ENCODE assay signal across 8 mouse cellular contexts in the genomic region with DNA sequence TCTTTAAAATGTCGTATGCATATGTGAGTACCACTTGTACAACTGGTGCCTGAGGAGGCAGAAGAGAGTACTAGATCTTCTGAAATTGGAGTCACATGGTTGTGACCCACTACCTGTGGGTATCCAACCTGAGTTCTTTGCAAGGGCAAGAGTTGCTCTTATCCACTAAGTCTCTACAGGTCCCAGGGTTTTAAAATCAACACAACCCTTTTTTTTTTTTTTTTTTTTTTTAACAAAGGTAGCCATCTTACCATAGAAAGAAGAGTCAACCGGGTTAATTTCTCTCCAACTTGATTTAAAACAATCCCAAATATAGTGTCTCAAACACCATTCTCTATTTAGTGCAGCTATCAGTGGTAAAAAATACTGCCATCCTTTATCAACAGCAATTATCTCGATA. TPM values are rescaled to one million over a fixed set of nuclear protein-coding genes. Genes with fewer than 3 reads are reported as not detected.
DNase-seq lines count a peak whose midpoint lies in the region; ATAC-seq and TF ChIP-seq lines count a peak whose summit lies in the region.
"Had no signal": no experiment of that assay in that cellular context is flagged by ENCODE, and none has a peak within 500 bp of the region (broad histone marks: within the 10 kb centered on the region; RNA-seq: fewer than 3 reads in every experiment).

No protein-coding gene starts in this region.

- no peaks in the 10 kb centered on the region for H3K9me3 ChIP-seq in forebrain, embryonic 14.5 days (replicated peaks; ENCODE audit: control insufficient read depth, low read length)
- no peaks in the 10 kb centered on the region for H3K9me3 ChIP-seq in intestine, postnatal 0 days (ENCODE audit: control insufficient read depth)
- H3K9me3 ChIP-seq in neural tube, embryonic 13.5 days = no peaks in the 10 kb centered on the region

- peak overlapping the region; percentile 67 for H3K4me3 ChIP-seq in layer of hippocampus, adult 2 months
- H3K4me3 ChIP-seq in forebrain, embryonic 14.5 days (ENCODE audit: low read depth, low read length) = no peak overlapping the region
- H3K4me3 ChIP-seq in intestine, postnatal 0 days (ENCODE audit: low read depth, low read length) = peak overlapping the region; percentile 61; the same call in 1 of the 2 replicates
- H3K4me3 ChIP-seq in neural tube, embryonic 13.5 days = peak overlapping the region; percentile 68

- no peaks in the 10 kb centered on the region for H3K27me3 ChIP-seq in forebrain, embryonic 14.5 days (replicated peaks; ENCODE audit: control insufficient read depth, insufficient read depth, low read length)
- H3K27me3 ChIP-seq in intestine, postnatal 0 days (replicated peaks; ENCODE audit: control insufficient read depth, insufficient read depth, low read length) = no peaks in the 10 kb centered on the region
- no peaks in the 10 kb centered on the region for H3K27me3 ChIP-seq in neural tube, embryonic 13.5 days

- peak overlapping the region; percentile 78; the same call in 1 of the 2 replicates for H3K27ac ChIP-seq in layer of hippocampus, adult 2 months
- no peak overlapping the region for H3K27ac ChIP-seq in forebrain, embryonic 14.5 days (ENCODE audit: low read depth, low read length)
- no peak overlapping the region for H3K27ac ChIP-seq in intestine, postnatal 0 days (ENCODE audit: low read depth, low read length)
- peak overlapping the region; percentile 85; the same call in 1 of the 2 replicates for H3K27ac ChIP-seq in neural tube, embryonic 13.5 days (replicated peaks)

- TF ChIP-seq CTCF in layer of hippocampus, adult 2 months (conservative IDR thresholded peaks at IDR 0.05) = no peak
- TF ChIP-seq CTCF in intestine, postnatal 0 days (IDR thresholded peaks at IDR 0.05; ENCODE audit: low read depth) = no peak

- no peak overlapping the region for H3K9ac ChIP-seq in forebrain, embryonic 14.5 days (ENCODE audit: low read length)
- H3K9ac ChIP-seq in intestine, postnatal 0 days (ENCODE audit: low read depth, low read length) = no peak overlapping the region
- H3K9ac ChIP-seq in neural tube, embryonic 13.5 days = no peak overlapping the region

- WGBS in forebrain, embryonic 14.5 days = 68% methylated on average over 3 of the region's 3 CpGs
- WGBS in intestine, postnatal 0 days = 74% methylated on average over 3 of the region's 3 CpGs
- 76% methylated on average over 3 of the region's 3 CpGs for WGBS in neural tube, embryonic 13.5 days

- H3K4me1 ChIP-seq in forebrain, embryonic 14.5 days (ENCODE audit: control insufficient read depth, insufficient read depth, low read length) = peaks cover 6% of the 10 kb centered on the region
- H3K4me1 ChIP-seq in intestine, postnatal 0 days (replicated peaks; ENCODE audit: control insufficient read depth, insufficient read depth, low read length) = no peaks in the 10 kb centered on the region
- H3K4me1 ChIP-seq in neural tube, embryonic 13.5 days (replicated peaks) = peaks cover 9% of the 10 kb centered on the region

- H3K36me3 ChIP-seq in forebrain, embryonic 14.5 days (ENCODE audit: control insufficient read depth, insufficient read depth, low read length) = no peaks in the 10 kb centered on the region
- no peaks in the 10 kb centered on the region for H3K36me3 ChIP-seq in intestine, postnatal 0 days (ENCODE audit: control insufficient read depth, insufficient read depth)
- H3K36me3 ChIP-seq in neural tube, embryonic 13.5 days = no peaks in the 10 kb centered on the region

- peak; percentile 22; the same call in 1 of the 2 replicates for ATAC-seq in forebrain, embryonic 14.5 days
- ATAC-seq in intestine, postnatal 0 days = no peak
- ATAC-seq in neural tube, embryonic 13.5 days (ENCODE audit: low read depth) = no peak

- peak overlapping the region; percentile 82; the same call in 1 of the 2 replicates for H3K4me2 ChIP-seq in forebrain, embryonic 14.5 days (ENCODE audit: low read length)
- peak overlapping the region; percentile 81; the same call in 1 of the 2 replicates for H3K4me2 ChIP-seq in intestine, postnatal 0 days (replicated peaks; ENCODE audit: low read depth)
- H3K4me2 ChIP-seq in neural tube, embryonic 13.5 days = peak overlapping the region; percentile 78

- no peak for DNase-seq in layer of hippocampus, adult 2 months (ENCODE audit: low spot score in 2 of 2)
- no peak for DNase-seq in layer of hippocampus, postnatal 25 days (ENCODE audit: extremely low spot score in 1 of 2, low spot score in 1 of 2)
- no peak for DNase-seq in forebrain, embryonic 14.5 days (ENCODE audit: low spot score)
- no peak for DNase-seq in testis, postnatal 14 days (ENCODE audit: low spot score)
- DNase-seq in left cerebral cortex, adult 9 months (ENCODE audit: low spot score in 2 of 2) = no peak

RNA-seq across cellular contexts. Expression of gene Ccdc14, which starts 0.5 kb away (rescaled TPM):
- 1 to 10 TPM; 2.8 to 3.2 TPM for total RNA-seq in layer of hippocampus, adult 2 months (2021)
- total RNA-seq in layer of hippocampus, postnatal 25 days (2021) = 1 to 10 TPM; 2.0 to 2.5 TPM
- 5.7 and 6.5 TPM in 2 replicates for polyA plus RNA-seq in forebrain, embryonic 14.5 days (2014; fragmentation: Nextera tagmentation; extraction: Ambion mirVana)
- 1.7 and 1.8 TPM in 2 replicates for polyA plus RNA-seq in intestine, postnatal 0 days (2015; fragmentation: Nextera tagmentation; extraction: Ambion mirVana)
- polyA plus RNA-seq in neural tube, embryonic 13.5 days (2015; fragmentation: Nextera tagmentation; extraction: Ambion mirVana) = 4.2 and 5.7 TPM in 2 replicates

RNA-seq across cellular contexts. Expression of gene Ropn1, which starts 40.2 kb away (rescaled TPM):
- total RNA-seq in layer of hippocampus, adult 2 months (2021) = not detected
- total RNA-seq in layer of hippocampus, postnatal 25 days (2021) = not detected
- not detected in 2 replicates for polyA plus RNA-seq in forebrain, embryonic 14.5 days (2014; fragmentation: Nextera tagmentation; extraction: Ambion mirVana)
- not detected in 2 replicates for polyA plus RNA-seq in intestine, postnatal 0 days (2015; fragmentation: Nextera tagmentation; extraction: Ambion mirVana)
- polyA plus RNA-seq in neural tube, embryonic 13.5 days (2015; fragmentation: Nextera tagmentation; extraction: Ambion mirVana) = not detected in 2 replicates
- total RNA-seq: gastrocnemius, adult 8-10 months had no signal

RNA-seq across cellular contexts. Expression of gene Mylk, which starts 55.1 kb away (rescaled TPM):
- total RNA-seq in layer of hippocampus, adult 2 months (2021) = 10 to 100 TPM; 13.1 to 14.2 TPM
- total RNA-seq in layer of hippocampus, postnatal 25 days (2021) = 10 to 100 TPM; 13.6 to 14.8 TPM
- polyA plus RNA-seq in forebrain, embryonic 14.5 days (2014; fragmentation: Nextera tagmentation; extraction: Ambion mirVana) = 4.2 and 4.6 TPM in 2 replicates
- polyA plus RNA-seq in intestine, postnatal 0 days (2015; fragmentation: Nextera tagmentation; extraction: Ambion mirVana) = 562 and 659 TPM in 2 replicates
- polyA plus RNA-seq in neural tube, embryonic 13.5 days (2015; fragmentation: Nextera tagmentation; extraction: Ambion mirVana) = 3.6 and 6.9 TPM in 2 replicates

Comparison
In these comparisons a context has a peak if more than half of its experiments do, and no peak if none do; other contexts are left out.
1. H3K27ac ChIP-seq: peak in layer of hippocampus, adult 2 months (single experiment) and neural tube, embryonic 13.5 days (single experiment); none in forebrain, embryonic 14.5 days (single experiment) and intestine, postnatal 0 days (single experiment).
2. RNA of gene Mylk, which starts 55.1 kb away (polyA plus RNA-seq): 562 to 659 TPM in intestine, postnatal 0 days; 4.2 to 4.6 TPM in forebrain, embryonic 14.5 days and 3.6 to 6.9 TPM in neural tube, embryonic 13.5 days; every median in the first group is over 10 times any median in the second.
3. Peak in every context shown above with its lines, with median percentiles within 50 percentile points of each other: H3K4me2 ChIP-seq.